Mouse (Mus musculus): ENCODE data around the gene Rad51d. TPM values are rescaled to one million over a fixed set of nuclear protein-coding genes. Genes with fewer than 3 reads are reported as not detected.
"Not testable (repeated sequence)": the region's sequence is repeated elsewhere in the genome, so short reads cannot be mapped to it uniquely, and the experiment has no call there.

The Rad51d gene
- total and polyA plus RNA-seq, 3 experiments = 15.0 to 35.5 (median 33.3) TPM

GRCm38 (mm10) chr11:82931671-82932450, 41.4 kb upstream of the Rad51d start:
- H3K9ac ChIP-seq (ENCODE audit: insufficient read depth, low read depth); in situ Hi-C loops (cut with MboI; ENCODE audit: low pct_ligation_motif_present, low pct_unique_long_range_greater_than_20kb, low sequenced_read_pairs); H3K27ac ChIP-seq (ENCODE audit: insufficient read depth, low read depth); H3K4me1 ChIP-seq (ENCODE audit: control insufficient read depth in 1 of 2, insufficient read depth in 2 of 2); dilution Hi-C loops (cut with MboI; ENCODE audit: extremely low pct_ligation_motif_present, extremely low pct_unique_long_range_greater_than_20kb, low sequenced_read_pairs); DNase-seq (ENCODE audit: extremely low read depth); H3K4me3 ChIP-seq (replicated peaks in 1 of 3; ENCODE audit: low read depth in 2 of 3, low read length in 2 of 3, poor library complexity in 1 of 3); H3K79me2 ChIP-seq (replicated peaks; ENCODE audit: control insufficient read depth, extremely low read depth, insufficient read depth, poor library complexity, severe bottlenecking); H3K4me2 ChIP-seq (ENCODE audit: insufficient read depth, low read depth, poor library complexity, severe bottlenecking); H3K36me3 ChIP-seq (replicated peaks in 1 of 2; ENCODE audit: control insufficient read depth in 1 of 2, insufficient read depth in 1 of 2, low read length in 1 of 2): not testable (repeated sequence)
- peaks cover 21% of the 10 kb centered on the region for H3K27me3 ChIP-seq (replicated peaks)
- H3K9me3 ChIP-seq (replicated peaks; ENCODE audit: low read length) = peaks cover 44% of the 10 kb centered on the region

- in situ Hi-C loops (cut with MboI; ENCODE audit: low pct_ligation_motif_present, low pct_unique_long_range_greater_than_20kb, low sequenced_read_pairs); H3K4me3 ChIP-seq (replicated peaks in 1 of 3; ENCODE audit: low read depth in 2 of 3, low read length in 2 of 3, poor library complexity in 1 of 3); DNase-seq (ENCODE audit: extremely low read depth); dilution Hi-C loops (cut with MboI; ENCODE audit: extremely low pct_ligation_motif_present, extremely low pct_unique_long_range_greater_than_20kb, low sequenced_read_pairs); H3K27ac ChIP-seq (ENCODE audit: insufficient read depth, low read depth); H3K79me2 ChIP-seq (replicated peaks; ENCODE audit: control insufficient read depth, extremely low read depth, insufficient read depth, poor library complexity, severe bottlenecking); H3K4me2 ChIP-seq (ENCODE audit: insufficient read depth, low read depth, poor library complexity, severe bottlenecking); H3K36me3 ChIP-seq (replicated peaks in 1 of 2; ENCODE audit: control insufficient read depth in 1 of 2, insufficient read depth in 1 of 2, low read length in 1 of 2); H3K9ac ChIP-seq (ENCODE audit: insufficient read depth, low read depth); H3K4me1 ChIP-seq (ENCODE audit: control insufficient read depth in 1 of 2, insufficient read depth in 2 of 2): not testable (repeated sequence)
- peaks cover 14% of the 10 kb centered on the region for H3K27me3 ChIP-seq (replicated peaks)
- H3K9me3 ChIP-seq (replicated peaks; ENCODE audit: low read length) = peaks cover 44% of the 10 kb centered on the region
These were observed 40.7 kb upstream of the Rad51d start for GRCm38 (mm10) chr11:82931161-82931560.

GRCm38 (mm10) chr11:82930391-82930955, 40.1 kb upstream of the Rad51d start:
- H3K9ac ChIP-seq (ENCODE audit: insufficient read depth, low read depth); H3K36me3 ChIP-seq (replicated peaks in 1 of 2; ENCODE audit: control insufficient read depth in 1 of 2, insufficient read depth in 1 of 2, low read length in 1 of 2); H3K4me2 ChIP-seq (ENCODE audit: insufficient read depth, low read depth, poor library complexity, severe bottlenecking); H3K79me2 ChIP-seq (replicated peaks; ENCODE audit: control insufficient read depth, extremely low read depth, insufficient read depth, poor library complexity, severe bottlenecking); dilution Hi-C loops (cut with MboI; ENCODE audit: extremely low pct_ligation_motif_present, extremely low pct_unique_long_range_greater_than_20kb, low sequenced_read_pairs); H3K27ac ChIP-seq (ENCODE audit: insufficient read depth, low read depth); H3K27me3 ChIP-seq (replicated peaks); H3K4me3 ChIP-seq (replicated peaks in 1 of 3; ENCODE audit: low read depth in 2 of 3, low read length in 2 of 3, poor library complexity in 1 of 3); H3K4me1 ChIP-seq (ENCODE audit: control insufficient read depth in 1 of 2, insufficient read depth in 2 of 2); DNase-seq (ENCODE audit: extremely low read depth); in situ Hi-C loops (cut with MboI; ENCODE audit: low pct_ligation_motif_present, low pct_unique_long_range_greater_than_20kb, low sequenced_read_pairs): not testable (repeated sequence)
- peaks cover 44% of the 10 kb centered on the region for H3K9me3 ChIP-seq (replicated peaks; ENCODE audit: low read length)

- Histone ChIP-seq H3K4me1 (ENCODE audit: control insufficient read depth in 1 of 2, insufficient read depth in 2 of 2) (no peaks in the 10 kb centered on the region), H3K79me2 (replicated peaks; ENCODE audit: control insufficient read depth, extremely low read depth, insufficient read depth, poor library complexity, severe bottlenecking) (no peaks in the 10 kb centered on the region), H3K27me3 (replicated peaks) (peaks cover 4% of the 10 kb centered on the region), H3K4me2 (ENCODE audit: insufficient read depth, low read depth, poor library complexity, severe bottlenecking) (no peak overlapping the region), H3K36me3 (replicated peaks in 1 of 2; ENCODE audit: control insufficient read depth in 1 of 2, insufficient read depth in 1 of 2, low read length in 1 of 2) (no peaks in the 10 kb centered on the region), H3K9ac (ENCODE audit: insufficient read depth, low read depth) (no peak overlapping the region), H3K9me3 (replicated peaks; ENCODE audit: low read length) (peaks cover 44% of the 10 kb centered on the region), H3K4me3 (replicated peaks in 1 of 3; ENCODE audit: low read depth in 2 of 3, low read length in 2 of 3, poor library complexity in 1 of 3) (no peak overlapping the region), H3K27ac (ENCODE audit: insufficient read depth, low read depth) (no peak overlapping the region)
- TF ChIP-seq ZNF384 (IDR thresholded peaks at IDR 0.05; ENCODE audit: low read depth, low read length) (no peak), RAD21 (IDR thresholded peaks at IDR 0.05; ENCODE audit: low read depth, low read length) (no peak), ELF1 (IDR thresholded peaks at IDR 0.05; ENCODE audit: low read depth, low read length) (no peak), CHD2 (IDR thresholded peaks at IDR 0.05; ENCODE audit: low read length) (no peak), SMC3 (IDR thresholded peaks at IDR 0.05; ENCODE audit: low read depth, low read length) (no peak), MXI1 (IDR thresholded peaks at IDR 0.05; ENCODE audit: low read depth, low read length) (no peak), JUN (IDR thresholded peaks at IDR 0.05; ENCODE audit: insufficient read depth, low read depth, low read length) (no peak), CTCF (conservative IDR thresholded peaks at IDR 0.05 in 1 of 2, IDR thresholded peaks at IDR 0.05 in 1 of 2; ENCODE audit: low read depth in 2 of 2, low read length in 2 of 2) (no peak), ETS1 (conservative IDR thresholded peaks at IDR 0.05; ENCODE audit: low read depth, low read length) (no peak), ZKSCAN1 (IDR thresholded peaks at IDR 0.05; ENCODE audit: borderline replicate concordance, low read depth, low read length) (no peak)
- dilution Hi-C loops (cut with MboI; ENCODE audit: extremely low pct_ligation_motif_present, extremely low pct_unique_long_range_greater_than_20kb, low sequenced_read_pairs) = no loop called here
- in situ Hi-C loops (cut with MboI; ENCODE audit: low pct_ligation_motif_present, low pct_unique_long_range_greater_than_20kb, low sequenced_read_pairs) = no loop called here
- no peak for DNase-seq (ENCODE audit: extremely low read depth)
These were observed 39.2 kb upstream of the Rad51d start for GRCm38 (mm10) chr11:82929633-82929950.

Measured in CH12.LX (cell line).